Mouse (Mus musculus): ENCODE data around the gene Cadm1. TPM values are rescaled to one million over a fixed set of nuclear protein-coding genes. Genes with fewer than 3 reads are reported as not detected.

Cadm1 gene
- polyA plus RNA-seq, 1 experiment from 2014 or later, result 190 TPM

- Histone ChIP-seq H3K9ac (ENCODE audit: low read length) (no peak overlapping the region), H3K4me3 (ENCODE audit: low read depth, low read length) (no peak overlapping the region), H3K27ac (ENCODE audit: low read depth, low read length) (no peak overlapping the region), H3K4me2 (ENCODE audit: low read depth) (no peak overlapping the region), H3K4me1 (ENCODE audit: control insufficient read depth, insufficient read depth, low read length) (0 out of 2 replicates have a peak, but pooled peaks cover 5% of the 10 kb centered on the region), H3K36me3 (ENCODE audit: control insufficient read depth, insufficient read depth, low read length) (no peaks in the 10 kb centered on the region), H3K9me3 (ENCODE audit: control insufficient read depth, low read length) (no peaks in the 10 kb centered on the region), H3K27me3 (ENCODE audit: control insufficient read depth, insufficient read depth, low read length) (no peaks in the 10 kb centered on the region)
- ATAC-seq (ENCODE audit: insufficient read depth, low FRiP score, low TSS enrichment) (no peak), DNase-seq (ENCODE audit: low spot score) (no peak)
- 88% methylated on average over 5 of the region's 5 CpGs for WGBS
Observed at GRCm38 (mm10) chr9:47687604-47688003, 157.6 kb downstream of the Cadm1 start.

GRCm38 (mm10) chr9:47688297-47688696, 158.3 kb downstream of the Cadm1 start:
- H3K36me3 ChIP-seq (ENCODE audit: control insufficient read depth, insufficient read depth, low read length), result no peaks in the 10 kb centered on the region
- WGBS, result 76% methylated on average over 10 of the region's 10 CpGs
- H3K9ac ChIP-seq (ENCODE audit: low read length), result no peak overlapping the region
- H3K27ac ChIP-seq (ENCODE audit: low read depth, low read length), result no peak overlapping the region
- DNase-seq (ENCODE audit: low spot score), result no peak
- ATAC-seq (ENCODE audit: insufficient read depth, low FRiP score, low TSS enrichment), result no peak
- H3K27me3 ChIP-seq (ENCODE audit: control insufficient read depth, insufficient read depth, low read length), result no peaks in the 10 kb centered on the region
- no peak overlapping the region for H3K4me3 ChIP-seq (ENCODE audit: low read depth, low read length)
- H3K9me3 ChIP-seq (ENCODE audit: control insufficient read depth, low read length), result no peaks in the 10 kb centered on the region
- H3K4me1 ChIP-seq (ENCODE audit: control insufficient read depth, insufficient read depth, low read length), result 0 out of 2 replicates have a peak, but pooled peaks cover 2% of the 10 kb centered on the region
- no peak overlapping the region for H3K4me2 ChIP-seq (ENCODE audit: low read depth)

GRCm38 (mm10) chr9:47692911-47693310, 162.9 kb downstream of the Cadm1 start:
- no peaks in the 10 kb centered on the region for H3K27me3 ChIP-seq (ENCODE audit: control insufficient read depth, insufficient read depth, low read length)
- no peak overlapping the region for H3K4me3 ChIP-seq (ENCODE audit: low read depth, low read length)
- H3K9ac ChIP-seq (ENCODE audit: low read length), result no peak overlapping the region
- no peak overlapping the region for H3K4me2 ChIP-seq (ENCODE audit: low read depth)
- H3K4me1 ChIP-seq (ENCODE audit: control insufficient read depth, insufficient read depth, low read length), result no peaks in the 10 kb centered on the region
- DNase-seq (ENCODE audit: low spot score) (no peak), ATAC-seq (ENCODE audit: insufficient read depth, low FRiP score, low TSS enrichment) (no peak)
- H3K27ac ChIP-seq (ENCODE audit: low read depth, low read length), result no peak overlapping the region
- H3K36me3 ChIP-seq (ENCODE audit: control insufficient read depth, insufficient read depth, low read length), result no peaks in the 10 kb centered on the region
- WGBS, result 86% methylated on average over 13 of the region's 13 CpGs
- H3K9me3 ChIP-seq (ENCODE audit: control insufficient read depth, low read length), result no peaks in the 10 kb centered on the region

GRCm38 (mm10) chr9:47699026-47699425, 169.1 kb downstream of the Cadm1 start:
- H3K4me1 ChIP-seq (ENCODE audit: control insufficient read depth, insufficient read depth, low read length), result no peaks in the 10 kb centered on the region; the same call in 1 of the 2 replicates
- WGBS, result 62% methylated on average over 3 of the region's 3 CpGs
- no peak for ATAC-seq (ENCODE audit: insufficient read depth, low FRiP score, low TSS enrichment)
- no peaks in the 10 kb centered on the region for H3K9me3 ChIP-seq (ENCODE audit: control insufficient read depth, low read length)
- DNase-seq (ENCODE audit: low spot score), result peak; percentile 59
- H3K36me3 ChIP-seq (ENCODE audit: control insufficient read depth, insufficient read depth, low read length), result no peaks in the 10 kb centered on the region
- H3K4me3 ChIP-seq (ENCODE audit: low read depth, low read length), result no peak overlapping the region
- H3K27ac ChIP-seq (ENCODE audit: low read depth, low read length), result no peak overlapping the region
- no peak overlapping the region for H3K4me2 ChIP-seq (ENCODE audit: low read depth)
- no peaks in the 10 kb centered on the region for H3K27me3 ChIP-seq (ENCODE audit: control insufficient read depth, insufficient read depth, low read length)
- no peak overlapping the region for H3K9ac ChIP-seq (ENCODE audit: low read length)

GRCm38 (mm10) chr9:47700021-47700420, 170.0 kb downstream of the Cadm1 start:
- no peak overlapping the region for H3K27ac ChIP-seq (ENCODE audit: low read depth, low read length)
- no peaks in the 10 kb centered on the region for H3K27me3 ChIP-seq (ENCODE audit: control insufficient read depth, insufficient read depth, low read length)
- ATAC-seq (ENCODE audit: insufficient read depth, low FRiP score, low TSS enrichment) (no peak), DNase-seq (ENCODE audit: low spot score) (no peak)
- no peaks in the 10 kb centered on the region; the same call in 1 of the 2 replicates for H3K4me1 ChIP-seq (ENCODE audit: control insufficient read depth, insufficient read depth, low read length)
- H3K9ac ChIP-seq (ENCODE audit: low read length), result no peak overlapping the region
- no peaks in the 10 kb centered on the region for H3K9me3 ChIP-seq (ENCODE audit: control insufficient read depth, low read length)
- no peak overlapping the region for H3K4me2 ChIP-seq (ENCODE audit: low read depth)
- no peaks in the 10 kb centered on the region for H3K36me3 ChIP-seq (ENCODE audit: control insufficient read depth, insufficient read depth, low read length)
- WGBS, result 91% methylated on average over 5 of the region's 5 CpGs
- no peak overlapping the region for H3K4me3 ChIP-seq (ENCODE audit: low read depth, low read length)

GRCm38 (mm10) chr9:47703026-47703876, 173.3 kb downstream of the Cadm1 start:
- no peak overlapping the region for H3K27ac ChIP-seq (ENCODE audit: low read depth, low read length)
- H3K9me3 ChIP-seq (ENCODE audit: control insufficient read depth, low read length), result no peaks in the 10 kb centered on the region
- H3K36me3 ChIP-seq (ENCODE audit: control insufficient read depth, insufficient read depth, low read length), result no peaks in the 10 kb centered on the region
- H3K4me3 ChIP-seq (ENCODE audit: low read depth, low read length), result no peak overlapping the region
- H3K9ac ChIP-seq (ENCODE audit: low read length), result no peak overlapping the region
- H3K4me2 ChIP-seq (ENCODE audit: low read depth), result no peak overlapping the region
- no peaks in the 10 kb centered on the region; the same call in 1 of the 2 replicates for H3K4me1 ChIP-seq (ENCODE audit: control insufficient read depth, insufficient read depth, low read length)
- H3K27me3 ChIP-seq (ENCODE audit: control insufficient read depth, insufficient read depth, low read length), result no peaks in the 10 kb centered on the region
- DNase-seq (ENCODE audit: low spot score) (no peak), ATAC-seq (ENCODE audit: insufficient read depth, low FRiP score, low TSS enrichment) (no peak)
- WGBS, result 87% methylated on average over 19 of the region's 19 CpGs

- no peaks in the 10 kb centered on the region for H3K9me3 ChIP-seq (ENCODE audit: control insufficient read depth, low read length)
- H3K27ac ChIP-seq (ENCODE audit: low read depth, low read length), result no peak overlapping the region
- H3K4me2 ChIP-seq (ENCODE audit: low read depth), result no peak overlapping the region
- no peak overlapping the region for H3K4me3 ChIP-seq (ENCODE audit: low read depth, low read length)
- H3K27me3 ChIP-seq (ENCODE audit: control insufficient read depth, insufficient read depth, low read length), result no peaks in the 10 kb centered on the region
- no peak for ATAC-seq (ENCODE audit: insufficient read depth, low FRiP score, low TSS enrichment)
- DNase-seq (ENCODE audit: low spot score), result no peak
- no peak overlapping the region for H3K9ac ChIP-seq (ENCODE audit: low read length)
- H3K4me1 ChIP-seq (ENCODE audit: control insufficient read depth, insufficient read depth, low read length), result no peaks in the 10 kb centered on the region; the same call in 1 of the 2 replicates
- no peaks in the 10 kb centered on the region for H3K36me3 ChIP-seq (ENCODE audit: control insufficient read depth, insufficient read depth, low read length)
- WGBS, result 77% methylated on average over 9 of the region's 9 CpGs
Observed at GRCm38 (mm10) chr9:47706341-47706740, 176.4 kb downstream of the Cadm1 start.

- Histone ChIP-seq H3K9ac (ENCODE audit: low read length) (no peak overlapping the region), H3K9me3 (ENCODE audit: control insufficient read depth, low read length) (no peaks in the 10 kb centered on the region), H3K36me3 (ENCODE audit: control insufficient read depth, insufficient read depth, low read length) (no peaks in the 10 kb centered on the region), H3K4me1 (ENCODE audit: control insufficient read depth, insufficient read depth, low read length) (no peaks in the 10 kb centered on the region; the same call in 1 of the 2 replicates), H3K4me3 (ENCODE audit: low read depth, low read length) (no peak overlapping the region), H3K27ac (ENCODE audit: low read depth, low read length) (no peak overlapping the region), H3K4me2 (ENCODE audit: low read depth) (no peak overlapping the region), H3K27me3 (ENCODE audit: control insufficient read depth, insufficient read depth, low read length) (no peaks in the 10 kb centered on the region)
- 80% methylated on average over 6 of the region's 6 CpGs for WGBS
- ATAC-seq (ENCODE audit: insufficient read depth, low FRiP score, low TSS enrichment), result no peak
- DNase-seq (ENCODE audit: low spot score), result no peak
Observed at GRCm38 (mm10) chr9:47707326-47707725, 177.4 kb downstream of the Cadm1 start.

- no peak overlapping the region for H3K4me2 ChIP-seq (ENCODE audit: low read depth)
- 25% methylated on average over 10 of the region's 10 CpGs for WGBS
- H3K4me3 ChIP-seq (ENCODE audit: low read depth, low read length), result no peak overlapping the region
- H3K9me3 ChIP-seq (ENCODE audit: control insufficient read depth, low read length), result no peaks in the 10 kb centered on the region
- ATAC-seq (ENCODE audit: insufficient read depth, low FRiP score, low TSS enrichment) (no peak), DNase-seq (ENCODE audit: low spot score) (peak; percentile 81)
- H3K9ac ChIP-seq (ENCODE audit: low read length), result no peak overlapping the region
- H3K27me3 ChIP-seq (ENCODE audit: control insufficient read depth, insufficient read depth, low read length), result no peaks in the 10 kb centered on the region
- H3K27ac ChIP-seq (ENCODE audit: low read depth, low read length), result no peak overlapping the region
- H3K4me1 ChIP-seq (ENCODE audit: control insufficient read depth, insufficient read depth, low read length), result no peaks in the 10 kb centered on the region; the same call in 1 of the 2 replicates
- no peaks in the 10 kb centered on the region for H3K36me3 ChIP-seq (ENCODE audit: control insufficient read depth, insufficient read depth, low read length)
Observed at GRCm38 (mm10) chr9:47708299-47708698, 178.3 kb downstream of the Cadm1 start.

All from neural tube, embryonic 11.5 days (tissue).